Comparison of ENCODE assay signal across 9 mouse cellular contexts in genomic region chr7:122970864-122971420, GRCm38 (mm10). TPM values are rescaled to one million over a fixed set of nuclear protein-coding genes. Genes with fewer than 3 reads are reported as not detected.
DNase-seq lines count a peak whose midpoint lies in the region; ATAC-seq and TF ChIP-seq lines count a peak whose summit lies in the region.
"Had no signal": no experiment of that assay in that cellular context is flagged by ENCODE, and none has a peak within 500 bp of the region (broad histone marks: within the 10 kb centered on the region; RNA-seq: fewer than 3 reads in every experiment).

No protein-coding gene starts in this region.

- H3K27me3 ChIP-seq in embryonic facial prominence, embryonic 14.5 days (replicated peaks; ENCODE audit: control insufficient read depth, insufficient read depth, low read length): no peaks in the 10 kb centered on the region
- H3K27me3 ChIP-seq in limb, embryonic 14.5 days (ENCODE audit: control insufficient read depth, insufficient read depth, low read length): no peaks in the 10 kb centered on the region
- no peaks in the 10 kb centered on the region for H3K27me3 ChIP-seq in stomach, embryonic 14.5 days (ENCODE audit: control insufficient read depth, insufficient read depth, low read length)
- H3K27me3 ChIP-seq: Patski had no signal

- H3K4me2 ChIP-seq in embryonic facial prominence, embryonic 14.5 days (ENCODE audit: low read depth, low read length): peak overlapping the region; percentile 67
- peak overlapping the region; percentile 89 for H3K4me2 ChIP-seq in limb, embryonic 14.5 days (replicated peaks; ENCODE audit: low read depth, low read length, severe bottlenecking)
- H3K4me2 ChIP-seq in stomach, embryonic 14.5 days (replicated peaks; ENCODE audit: low read depth, low read length): peak overlapping the region; percentile 80

- no peak for TF ChIP-seq POLR2A in limb, embryonic 14.5 days (IDR thresholded peaks at IDR 0.05; ENCODE audit: borderline replicate concordance, extremely low read depth, insufficient read depth, insufficient read length)

- H3K9me3 ChIP-seq in embryonic facial prominence, embryonic 14.5 days (ENCODE audit: control insufficient read depth, low read length): no peaks in the 10 kb centered on the region
- no peaks in the 10 kb centered on the region for H3K9me3 ChIP-seq in limb, embryonic 14.5 days (ENCODE audit: control insufficient read depth, low read length)
- no peaks in the 10 kb centered on the region for H3K9me3 ChIP-seq in stomach, embryonic 14.5 days (ENCODE audit: control insufficient read depth, low read depth, low read length)

- H3K27ac ChIP-seq in embryonic facial prominence, embryonic 14.5 days (replicated peaks; ENCODE audit: low read depth, low read length): peak overlapping the region; percentile 91; the same call in 1 of the 2 replicates
- peak overlapping the region; percentile 94; the same call in 1 of the 2 replicates for H3K27ac ChIP-seq in limb, embryonic 14.5 days (replicated peaks; ENCODE audit: low read depth, low read length)
- H3K27ac ChIP-seq in stomach, embryonic 14.5 days (ENCODE audit: low read length): peak overlapping the region; percentile 85; the same call in 1 of the 2 replicates

- peak; percentile 33 for DNase-seq in embryo, embryonic 10.5 days (ENCODE audit: low spot score)
- no peak for DNase-seq in embryo, embryonic 11 days
- peak; percentile 42 for DNase-seq in A20 (ENCODE audit: low read depth, low spot score)
- DNase-seq in embryonic facial prominence, embryonic 14.5 days (ENCODE audit: low spot score): no peak
- no peak for DNase-seq in limb, embryonic 14.5 days (ENCODE audit: low spot score)
- no peak for DNase-seq in layer of hippocampus, postnatal 25 days (ENCODE audit: extremely low spot score in 1 of 2, low spot score in 1 of 2)
- DNase-seq in right cerebral cortex, postnatal 10 days (ENCODE audit: low spot score in 2 of 2): no peak

- H3K4me1 ChIP-seq in embryonic facial prominence, embryonic 14.5 days (ENCODE audit: control insufficient read depth, insufficient read depth, low read length): peaks cover 15% of the 10 kb centered on the region
- H3K4me1 ChIP-seq in limb, embryonic 14.5 days (ENCODE audit: control insufficient read depth, insufficient read depth, low read length): peaks cover 19% of the 10 kb centered on the region
- peaks cover 17% of the 10 kb centered on the region; the same call in 1 of the 2 replicates for H3K4me1 ChIP-seq in stomach, embryonic 14.5 days (ENCODE audit: control insufficient read depth, insufficient read depth, low read length)

- ATAC-seq in embryonic facial prominence, embryonic 14.5 days (ENCODE audit: low read depth): no peak
- no peak for ATAC-seq in limb, embryonic 14.5 days (ENCODE audit: low FRiP score, low read depth)
- no peak for ATAC-seq in stomach, embryonic 14.5 days (ENCODE audit: insufficient number of reproducible peaks, insufficient read depth, low FRiP score, low read depth)

- WGBS in embryonic facial prominence, embryonic 14.5 days: 0% methylated on average over 14 of the region's 14 CpGs
- 1% methylated on average over 14 of the region's 14 CpGs for WGBS in limb, embryonic 14.5 days
- WGBS in stomach, embryonic 14.5 days: under 1% methylated on average over 14 of the region's 14 CpGs

- H3K36me3 ChIP-seq in embryonic facial prominence, embryonic 14.5 days (ENCODE audit: control insufficient read depth, insufficient read depth, low read length): peaks cover 18% of the 10 kb centered on the region
- peaks cover 13% of the 10 kb centered on the region for H3K36me3 ChIP-seq in limb, embryonic 14.5 days (ENCODE audit: control insufficient read depth, insufficient read depth, low read length)
- peaks cover 13% of the 10 kb centered on the region; the same call in 1 of the 2 replicates for H3K36me3 ChIP-seq in stomach, embryonic 14.5 days (ENCODE audit: control insufficient read depth, insufficient read depth, low read length)

- peak overlapping the region; percentile 99 for H3K4me3 ChIP-seq in embryonic facial prominence, embryonic 14.5 days (ENCODE audit: low read depth, low read length)
- peak overlapping the region; percentile 96 for H3K4me3 ChIP-seq in limb, embryonic 14.5 days (replicated peaks; ENCODE audit: low read length)
- H3K4me3 ChIP-seq in stomach, embryonic 14.5 days (ENCODE audit: low read depth, low read length): peak overlapping the region; percentile 100

- peak overlapping the region; percentile 100 for H3K9ac ChIP-seq in embryonic facial prominence, embryonic 14.5 days (ENCODE audit: low read depth, low read length)
- H3K9ac ChIP-seq in limb, embryonic 14.5 days (ENCODE audit: low read depth, low read length, severe bottlenecking): peak overlapping the region; percentile 100
- peak overlapping the region; percentile 100 for H3K9ac ChIP-seq in stomach, embryonic 14.5 days (replicated peaks; ENCODE audit: low read depth, low read length)

RNA-seq across cellular contexts. Expression of gene Rbbp6, which starts 5.5 kb away (rescaled TPM):
- polyA plus RNA-seq in embryonic facial prominence, embryonic 14.5 days (2014; fragmentation: Nextera tagmentation; extraction: Ambion mirVana): 31.0 and 31.4 TPM in 2 replicates
- 44.6 and 66.1 TPM in 2 replicates for polyA plus RNA-seq in limb, embryonic 14.5 days (2012; rRNA removed)
- polyA plus RNA-seq in limb, embryonic 14.5 days (2014; fragmentation: Nextera tagmentation; extraction: Ambion mirVana): 34.4 and 40.1 TPM in 2 replicates
- polyA plus RNA-seq in stomach, embryonic 14.5 days (2014; fragmentation: Nextera tagmentation; extraction: Ambion mirVana): 40.3 and 44.7 TPM in 2 replicates
- total RNA-seq in layer of hippocampus, postnatal 25 days (2021): 10 to 100 TPM; 57.9 to 73.0 TPM

Comparison
In these comparisons a context has a peak if more than half of its experiments do, and no peak if none do; other contexts are left out.
1. DNase-seq: peak in embryo, embryonic 10.5 days (single experiment) and A20 (single experiment); none in embryo, embryonic 11 days (single experiment), embryonic facial prominence, embryonic 14.5 days (single experiment), limb, embryonic 14.5 days (single experiment), layer of hippocampus, postnatal 25 days (0 of 2) and right cerebral cortex, postnatal 10 days (0 of 2).
2. Peak in every context shown above with its lines, with median percentiles within 50 percentile points of each other: H3K27ac ChIP-seq, H3K4me2 ChIP-seq, H3K4me3 ChIP-seq and H3K9ac ChIP-seq.